Mouse (Mus musculus) midbrain, embryonic 12.5 days (tissue): ENCODE results near the gene Hbs1l. TPM values are rescaled to one million over a fixed set of nuclear protein-coding genes. Genes with fewer than 3 reads are reported as not detected.
A peak's percentile ranks its signal among the peaks of the same experiment; 100 is the strongest.

Experiments used
- ATAC-seq: fragments of 200-750 bp; cut with Nextera tagmentation; 2 replicates; pipeline ENCODE4 v1.8.0; 2017; ENCODE audit warnings: low read depth, moderate TSS enrichment, moderate library complexity; ENCODE audit not compliant: low FRiP score
- H3K27ac ChIP-seq: fragments of 300-500 bp; sonication (generic); replicated peaks from 2 replicates; pipeline ENCODE4 v1.5.1; 2016; ENCODE audit warnings: mild to moderate bottlenecking
- H3K27me3 ChIP-seq: fragments of 300-500 bp; sonication (generic); 2 replicates; pipeline ENCODE4 v1.6.1; 2016; ENCODE audit warnings: mild to moderate bottlenecking
- H3K36me3 ChIP-seq: fragments of 300-500 bp; sonication (generic); 2 replicates; pipeline ENCODE4 v1.6.1; 2016
- H3K4me1 ChIP-seq: fragments of 300-500 bp; sonication (generic); 2 replicates; pipeline ENCODE4 v1.6.1; 2016
- H3K4me2 ChIP-seq: fragments of 300-500 bp; sonication (generic); replicated peaks from 2 replicates; pipeline ENCODE4 v1.6.1; 2016; ENCODE audit warnings: mild to moderate bottlenecking, moderate library complexity
- H3K4me3 ChIP-seq: fragments of 300-500 bp; sonication (generic); 2 replicates; pipeline ENCODE4 v1.5.1; 2016; ENCODE audit warnings: mild to moderate bottlenecking
- H3K9ac ChIP-seq: fragments of 300-500 bp; sonication (generic); replicated peaks from 2 replicates; pipeline ENCODE4 v1.6.1; 2016; ENCODE audit warnings: mild to moderate bottlenecking, moderate library complexity
- H3K9me3 ChIP-seq: fragments of 300-500 bp; sonication (generic); 2 replicates; pipeline ENCODE4 v1.6.1; 2016; ENCODE audit warnings: mild to moderate bottlenecking
- WGBS: fragments of 180-500 bp; shearing (Covaris S2); methylation state at CpG from one replicate; pipeline ENCODE4 v1.1.7; 2016; 5-methylcytosine and 5-hydroxymethylcytosine counted together
- polyA plus RNA-seq: library from polyadenylated mRNA; unstranded; fragments of >200 nt; fragmentation: Nextera tagmentation; extraction: Ambion mirVana; gene quantifications from 2 replicates; pipeline ENCODE4 v1.2.1, GENCODE M21; 2016

Hbs1l gene
- polyA plus RNA-seq, 1 experiment from 2014 or later: 128 TPM

DNA sequence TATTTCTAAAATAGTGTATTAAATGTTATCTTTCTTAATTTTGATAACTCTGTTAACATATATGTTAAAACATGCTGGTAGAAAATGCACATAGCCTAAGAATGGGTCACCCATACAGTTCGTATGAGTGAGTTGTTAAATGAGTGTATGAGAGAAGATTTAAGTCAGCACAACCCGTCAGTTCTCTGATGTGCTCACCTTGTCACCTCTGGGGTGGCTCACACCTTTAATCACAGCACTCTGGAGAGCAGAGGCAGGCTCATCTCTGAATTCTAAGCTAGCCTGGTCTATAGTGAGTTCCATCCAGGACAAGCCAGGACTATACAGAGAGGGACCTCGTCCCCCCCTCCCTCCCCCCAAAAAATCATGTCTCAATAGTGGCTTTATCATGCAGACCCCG is 22.5 kb downstream of the Hbs1l start:
- no peaks in the 10 kb centered on the region for H3K4me1 ChIP-seq
- no peak overlapping the region for H3K27ac ChIP-seq
- no peak for ATAC-seq

DNA sequence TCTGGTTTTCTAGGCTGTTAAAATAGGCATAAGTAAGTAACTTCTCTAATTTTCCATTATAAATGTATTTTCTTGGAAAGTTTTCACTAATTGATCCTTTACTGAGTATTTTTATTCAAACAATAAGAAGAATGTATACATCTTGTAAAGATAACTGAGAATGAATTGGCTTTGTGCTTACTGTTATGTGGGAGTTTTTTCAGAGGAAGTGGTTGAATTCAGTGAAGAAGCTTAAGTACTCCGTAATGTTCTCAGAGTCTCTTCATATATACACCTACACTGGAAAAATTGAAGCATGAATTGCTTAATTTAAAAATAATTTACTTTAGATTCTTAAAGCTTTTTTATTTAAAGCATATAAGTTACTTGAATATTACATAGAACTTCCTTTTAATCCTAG is 23.2 kb downstream of the Hbs1l start:
- Histone ChIP-seq H3K4me1 (no peaks in the 10 kb centered on the region), H3K4me2 (no peak overlapping the region), H3K4me3 (no peak overlapping the region), H3K36me3 (0 out of 2 replicates have a peak, but pooled peaks cover 8% of the 10 kb centered on the region), H3K27ac (no peak overlapping the region), H3K9ac (no peak overlapping the region), H3K27me3 (no peaks in the 10 kb centered on the region), H3K9me3 (no peaks in the 10 kb centered on the region)
- 100% methylated on average over 1 of the region's 1 CpGs for WGBS
- no peak for ATAC-seq

More for the DNA sequence above, 22.5 kb downstream of the Hbs1l start:
- Histone ChIP-seq H3K36me3 (0 out of 2 replicates have a peak, but pooled peaks cover 8% of the 10 kb centered on the region), H3K4me2 (no peak overlapping the region), H3K9me3 (no peaks in the 10 kb centered on the region), H3K9ac (no peak overlapping the region), H3K4me3 (no peak overlapping the region), H3K27me3 (no peaks in the 10 kb centered on the region)
- 89% methylated on average over 4 of the region's 4 CpGs for WGBS

DNA sequence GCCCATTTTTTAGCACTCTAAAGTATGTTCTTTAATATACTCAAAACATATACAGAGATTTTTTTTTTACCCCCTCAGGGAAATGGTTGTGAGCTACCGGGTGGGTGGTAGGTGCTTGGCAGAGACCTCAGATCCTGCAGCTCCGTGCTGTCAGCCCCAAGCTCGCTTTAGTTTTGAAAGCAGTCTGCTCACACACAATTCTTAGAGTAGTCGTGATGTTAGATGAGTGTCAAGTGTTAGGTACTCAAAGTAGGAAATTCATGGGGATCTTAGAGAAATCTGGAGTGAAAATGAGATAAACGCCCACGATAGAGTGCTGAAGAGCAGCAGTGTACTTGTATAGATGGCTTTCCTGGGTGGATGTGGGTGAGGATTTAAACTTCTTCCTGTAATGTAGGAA is 24.8 kb downstream of the Hbs1l start:
- Histone ChIP-seq H3K4me2 (no peak overlapping the region), H3K4me3 (no peak overlapping the region), H3K27ac (no peak overlapping the region), H3K9me3 (no peaks in the 10 kb centered on the region), H3K36me3 (no peaks in the 10 kb centered on the region), H3K9ac (no peak overlapping the region), H3K27me3 (no peaks in the 10 kb centered on the region), H3K4me1 (no peaks in the 10 kb centered on the region)
- WGBS: 93% methylated on average over 6 of the region's 6 CpGs
- no peak for ATAC-seq

DNA sequence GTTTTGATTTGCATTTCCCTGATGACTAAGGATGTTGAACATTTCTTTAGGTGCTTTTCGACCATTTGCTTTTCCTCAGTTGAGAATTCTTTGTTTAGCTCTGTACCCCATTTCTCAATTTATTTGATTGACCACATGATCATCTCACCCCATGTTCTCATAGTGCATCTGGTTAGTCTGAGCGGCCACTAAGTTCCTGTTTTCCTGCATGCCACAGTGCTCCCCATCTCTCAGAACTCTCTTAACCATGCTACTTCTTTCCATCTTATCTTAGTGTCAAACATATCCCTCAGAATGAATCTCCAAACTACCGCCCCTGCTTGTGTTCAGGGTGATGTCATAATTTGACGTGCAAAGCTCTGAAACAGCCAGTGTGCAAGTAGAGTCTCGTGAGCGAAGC is 30.6 kb downstream of the Hbs1l start:
- H3K9ac ChIP-seq: no peak overlapping the region
- no peak for ATAC-seq
- WGBS: 92% methylated on average over 6 of the region's 6 CpGs
- no peaks in the 10 kb centered on the region for H3K9me3 ChIP-seq
- H3K27ac ChIP-seq: no peak overlapping the region
- no peaks in the 10 kb centered on the region for H3K27me3 ChIP-seq
- no peak overlapping the region for H3K4me2 ChIP-seq
- H3K36me3 ChIP-seq: peaks cover 5% of the 10 kb centered on the region
- H3K4me1 ChIP-seq: no peaks in the 10 kb centered on the region
- H3K4me3 ChIP-seq: no peak overlapping the region

DNA sequence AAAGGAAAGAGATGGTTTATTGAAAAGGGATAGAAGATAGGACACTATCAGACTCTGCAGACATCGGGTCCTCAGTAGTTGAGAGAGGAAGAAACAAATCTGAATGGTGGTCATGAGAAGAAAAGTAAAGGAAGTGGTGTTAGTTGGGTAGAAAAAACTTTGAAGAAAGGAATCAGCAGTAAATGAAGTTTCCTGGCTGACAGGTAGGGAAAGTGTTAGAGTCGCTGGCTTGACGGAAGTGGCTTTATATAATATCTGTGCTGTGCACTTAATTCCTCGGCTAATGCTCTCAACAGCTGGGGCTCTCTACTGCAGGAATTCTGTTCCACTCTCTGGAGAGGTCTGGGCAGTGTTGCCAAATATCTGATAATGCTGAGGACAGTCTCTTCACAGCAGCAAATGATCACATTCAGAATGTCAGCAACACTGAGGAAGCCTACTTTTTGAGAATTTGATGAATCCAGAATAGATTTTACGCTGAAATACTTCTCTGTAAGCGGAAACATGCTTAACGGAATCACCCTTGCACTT is 31.9 kb downstream of the Hbs1l start:
- Histone ChIP-seq H3K4me2 (no peak overlapping the region), H3K27ac (no peak overlapping the region), H3K27me3 (no peaks in the 10 kb centered on the region), H3K4me1 (no peaks in the 10 kb centered on the region), H3K9ac (no peak overlapping the region), H3K9me3 (no peaks in the 10 kb centered on the region), H3K4me3 (no peak overlapping the region), H3K36me3 (peaks cover 10% of the 10 kb centered on the region)
- WGBS: 94% methylated on average over 7 of the region's 7 CpGs
- ATAC-seq: no peak

DNA sequence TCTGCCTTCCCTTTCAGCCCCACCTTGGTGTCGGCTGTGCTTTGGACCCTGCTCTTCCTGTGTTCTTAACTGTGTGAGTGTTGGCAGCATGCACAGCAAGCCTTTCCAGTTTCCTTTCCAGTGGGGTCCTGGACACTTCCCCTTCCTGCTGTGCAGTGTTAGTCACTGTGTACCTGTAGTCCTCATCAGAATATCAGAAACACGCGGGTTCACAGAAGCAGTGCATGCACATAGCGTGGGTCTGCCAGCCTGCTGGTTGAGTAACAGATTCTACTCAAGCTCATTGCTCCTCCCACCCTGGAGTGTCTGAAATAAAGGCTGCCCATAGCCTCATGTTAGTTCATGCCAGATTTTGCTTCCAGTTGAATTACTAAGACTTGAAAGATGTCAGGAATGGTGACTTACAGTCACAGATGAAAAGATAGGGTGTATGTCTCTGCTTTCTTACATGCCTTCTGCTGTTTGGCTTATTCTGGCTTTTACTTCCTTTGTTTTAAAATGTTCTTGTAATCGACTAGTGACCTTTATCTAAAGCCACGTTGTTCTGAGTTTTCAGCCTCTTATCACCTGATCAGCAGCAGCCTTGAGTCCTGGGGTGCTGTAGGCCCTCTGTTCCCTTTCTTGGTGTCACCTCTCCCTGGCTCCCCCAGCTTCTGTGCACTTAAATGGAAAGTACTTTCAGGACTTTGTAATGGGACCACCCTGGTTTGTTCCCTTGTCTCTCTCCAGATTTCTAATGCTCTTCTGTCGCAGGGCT is 38.7 kb downstream of the Hbs1l start:
- Histone ChIP-seq H3K4me1 (no peaks in the 10 kb centered on the region), H3K27me3 (no peaks in the 10 kb centered on the region), H3K4me2 (no peak overlapping the region), H3K36me3 (peaks cover 43% of the 10 kb centered on the region), H3K27ac (no peak overlapping the region), H3K4me3 (no peak overlapping the region), H3K9me3 (peaks cover 7% of the 10 kb centered on the region; the same call in 1 of the 2 replicates), H3K9ac (no peak overlapping the region)
- ATAC-seq: no peak
- 89% methylated on average over 7 of the region's 7 CpGs for WGBS

DNA sequence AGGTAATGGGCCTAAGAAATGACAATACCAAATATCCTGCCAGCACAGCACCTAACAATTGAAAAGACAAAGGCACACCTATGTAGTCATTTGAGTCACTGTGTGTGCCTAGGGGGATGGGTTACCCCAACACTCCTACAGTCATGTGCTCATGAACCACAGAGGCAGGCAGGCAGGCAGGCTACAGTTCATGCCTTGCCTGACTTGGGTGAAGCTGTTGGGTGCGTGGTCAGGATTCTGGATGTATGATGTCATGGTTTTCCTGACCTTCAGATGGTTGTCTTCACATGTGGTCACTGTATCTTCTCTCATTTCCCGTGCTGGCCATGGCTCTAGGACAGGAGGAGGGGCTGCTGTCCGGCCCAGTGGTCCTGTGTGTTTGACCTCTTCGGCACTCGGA is 39.8 kb downstream of the Hbs1l start:
- Histone ChIP-seq H3K27me3 (no peaks in the 10 kb centered on the region), H3K4me2 (no peak overlapping the region), H3K27ac (no peak overlapping the region), H3K4me1 (no peaks in the 10 kb centered on the region), H3K9ac (no peak overlapping the region), H3K4me3 (no peak overlapping the region), H3K9me3 (peaks cover 7% of the 10 kb centered on the region; the same call in 1 of the 2 replicates), H3K36me3 (peaks cover 46% of the 10 kb centered on the region)
- 99% methylated on average over 5 of the region's 5 CpGs for WGBS
- 0 out of 2 replicates have a peak, but pooled peaks have one; percentile 27 for ATAC-seq

DNA sequence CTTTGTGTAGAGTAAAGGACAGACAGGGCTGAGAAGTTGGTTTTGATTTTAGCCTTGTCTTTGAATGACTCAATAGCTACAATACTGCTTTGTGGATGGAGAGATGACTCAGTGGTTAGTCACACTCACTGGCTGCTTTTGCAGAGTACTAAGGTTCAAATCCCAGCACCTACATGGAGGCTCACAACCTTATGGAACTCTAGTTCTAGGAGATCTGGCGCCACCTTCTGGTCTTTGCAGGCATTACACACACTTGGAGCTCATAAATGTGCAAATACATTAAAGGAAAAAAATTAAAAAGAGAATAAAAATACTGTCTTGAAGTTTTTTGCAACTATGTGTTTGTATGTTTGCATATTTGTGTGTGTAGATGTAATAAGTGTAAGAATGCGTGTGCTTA is 41.4 kb downstream of the Hbs1l start:
- WGBS: 65% methylated on average over 2 of the region's 2 CpGs
- Histone ChIP-seq H3K27ac (no peak overlapping the region), H3K36me3 (peaks cover 46% of the 10 kb centered on the region)

DNA sequence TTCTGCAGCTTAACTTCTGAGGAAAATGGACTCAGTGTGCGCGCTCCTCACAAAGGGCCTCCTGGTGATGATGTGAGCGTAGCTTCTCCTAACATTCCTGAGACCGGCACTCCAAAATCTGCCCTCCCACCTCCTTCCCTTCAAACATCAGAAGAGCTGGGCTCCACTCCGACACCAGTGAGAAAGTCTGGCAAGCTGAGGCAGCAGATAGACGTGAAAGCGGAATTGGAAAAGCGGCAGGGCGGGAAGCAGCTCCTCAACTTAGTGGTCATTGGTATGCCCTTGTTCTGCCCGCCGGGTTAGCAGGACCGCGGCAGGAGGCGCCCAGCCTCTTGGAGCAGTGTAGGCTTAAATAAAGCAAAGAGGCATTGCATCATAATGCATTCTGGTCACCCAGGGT is 45.9 kb downstream of the Hbs1l start:
- no peak overlapping the region for H3K27ac ChIP-seq
- no peak for ATAC-seq
- H3K4me1 ChIP-seq: no peaks in the 10 kb centered on the region
- peaks cover 55% of the 10 kb centered on the region for H3K36me3 ChIP-seq
- no peak overlapping the region for H3K4me2 ChIP-seq
- peaks cover 4% of the 10 kb centered on the region; the same call in 1 of the 2 replicates for H3K9me3 ChIP-seq
- no peak overlapping the region for H3K4me3 ChIP-seq
- WGBS: 83% methylated on average over 14 of the region's 14 CpGs
- no peak overlapping the region for H3K9ac ChIP-seq
- no peaks in the 10 kb centered on the region for H3K27me3 ChIP-seq

More for the DNA sequence above, 41.4 kb downstream of the Hbs1l start:
- Histone ChIP-seq H3K4me3 (no peak overlapping the region), H3K9ac (no peak overlapping the region), H3K27me3 (no peaks in the 10 kb centered on the region), H3K9me3 (peaks cover 7% of the 10 kb centered on the region; the same call in 1 of the 2 replicates), H3K4me1 (no peaks in the 10 kb centered on the region), H3K4me2 (no peak overlapping the region)
- ATAC-seq: no peak

DNA sequence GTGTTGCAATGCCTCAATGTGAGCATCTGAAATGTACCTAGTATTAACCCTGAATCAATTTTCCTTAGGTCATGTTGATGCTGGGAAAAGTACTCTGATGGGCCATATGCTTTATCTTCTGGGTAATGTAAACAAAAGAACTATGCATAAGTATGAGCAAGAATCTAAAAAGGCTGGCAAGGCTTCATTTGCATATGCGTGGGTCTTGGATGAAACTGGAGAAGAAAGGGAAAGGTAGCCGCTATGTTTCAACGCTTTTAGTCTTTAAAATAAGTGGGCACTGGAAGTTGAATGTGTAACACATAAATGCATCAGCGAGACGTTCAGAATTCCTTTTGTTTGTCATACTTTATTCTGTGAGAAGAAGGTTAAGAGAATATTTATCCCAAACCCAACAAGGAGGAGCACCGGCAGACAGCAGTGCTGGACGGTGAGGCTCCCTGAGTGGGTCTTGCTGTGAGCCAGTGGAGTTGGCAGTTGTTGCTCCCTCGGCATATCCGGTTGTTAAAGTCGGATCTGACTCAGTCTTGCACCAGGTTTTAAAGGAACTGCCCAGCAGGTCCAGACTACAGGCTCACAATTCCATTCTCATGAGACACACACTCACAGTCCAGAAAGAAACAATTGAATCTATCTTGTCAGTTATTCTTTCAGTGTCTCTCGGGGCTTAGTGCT is 46.7 kb downstream of the Hbs1l start:
- Histone ChIP-seq H3K4me2 (no peak overlapping the region), H3K9me3 (no peaks in the 10 kb centered on the region), H3K9ac (no peak overlapping the region), H3K27ac (no peak overlapping the region), H3K4me1 (no peaks in the 10 kb centered on the region), H3K27me3 (no peaks in the 10 kb centered on the region), H3K36me3 (peaks cover 55% of the 10 kb centered on the region), H3K4me3 (no peak overlapping the region)
- 92% methylated on average over 11 of the region's 11 CpGs for WGBS
- ATAC-seq: no peak

DNA sequence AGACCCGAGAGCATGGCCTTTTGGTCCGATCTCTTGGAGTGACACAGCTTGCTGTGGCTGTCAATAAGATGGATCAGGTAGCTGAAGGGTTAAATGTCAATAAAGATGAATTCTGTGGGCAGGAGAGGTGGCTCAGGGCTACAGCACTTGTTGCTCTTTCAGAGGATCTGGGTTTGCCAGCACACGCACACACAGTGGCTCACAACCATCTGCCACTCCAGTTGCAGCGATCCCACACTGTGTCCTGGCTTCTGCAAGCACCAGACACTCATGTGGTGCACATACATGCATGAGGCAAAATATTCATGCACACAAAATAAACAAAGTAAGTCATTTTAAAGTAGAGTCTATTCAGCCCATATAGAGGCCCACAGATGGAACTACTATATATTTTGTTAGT is 51.6 kb downstream of the Hbs1l start:
- no peaks in the 10 kb centered on the region for H3K4me1 ChIP-seq
- H3K27ac ChIP-seq: no peak overlapping the region
- no peak for ATAC-seq
- H3K9me3 ChIP-seq: no peaks in the 10 kb centered on the region
- no peak overlapping the region for H3K4me3 ChIP-seq
- no peak overlapping the region for H3K9ac ChIP-seq
- 89% methylated on average over 4 of the region's 4 CpGs for whole genome bisulfite sequencing
- H3K36me3 ChIP-seq: peaks cover 65% of the 10 kb centered on the region
- no peaks in the 10 kb centered on the region for H3K27me3 ChIP-seq
- H3K4me2 ChIP-seq: no peak overlapping the region

DNA sequence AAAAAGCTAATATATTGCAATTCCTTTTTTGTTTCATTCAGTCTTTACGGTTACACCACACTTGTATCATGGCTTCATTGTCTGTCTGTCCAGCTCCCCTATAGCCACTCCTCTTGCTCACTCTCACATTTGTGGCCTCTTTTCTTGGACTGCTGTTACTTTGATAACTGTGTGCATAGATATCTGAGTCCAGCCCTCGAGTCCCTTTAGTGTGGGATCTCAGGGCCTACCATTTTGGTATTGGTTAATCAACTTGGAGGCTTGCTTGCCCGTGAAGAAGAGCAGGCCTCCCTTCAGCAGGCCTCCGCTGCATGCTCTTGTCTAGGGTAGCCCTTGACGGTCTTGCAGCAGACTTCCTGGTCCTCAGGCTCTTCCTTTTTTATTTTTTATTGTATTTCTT is 53.7 kb downstream of the Hbs1l start:
- no peaks in the 10 kb centered on the region for H3K4me1 ChIP-seq
- peaks cover 67% of the 10 kb centered on the region for H3K36me3 ChIP-seq
- no peak overlapping the region for H3K9ac ChIP-seq
- whole genome bisulfite sequencing: 93% methylated on average over 5 of the region's 5 CpGs
- H3K27me3 ChIP-seq: no peaks in the 10 kb centered on the region
- no peak for ATAC-seq
- H3K27ac ChIP-seq: no peak overlapping the region
- H3K4me3 ChIP-seq: no peak overlapping the region
- H3K4me2 ChIP-seq: no peak overlapping the region
- no peaks in the 10 kb centered on the region for H3K9me3 ChIP-seq
